ENCODE assay signal across 11 mouse cellular contexts in the genomic region with DNA sequence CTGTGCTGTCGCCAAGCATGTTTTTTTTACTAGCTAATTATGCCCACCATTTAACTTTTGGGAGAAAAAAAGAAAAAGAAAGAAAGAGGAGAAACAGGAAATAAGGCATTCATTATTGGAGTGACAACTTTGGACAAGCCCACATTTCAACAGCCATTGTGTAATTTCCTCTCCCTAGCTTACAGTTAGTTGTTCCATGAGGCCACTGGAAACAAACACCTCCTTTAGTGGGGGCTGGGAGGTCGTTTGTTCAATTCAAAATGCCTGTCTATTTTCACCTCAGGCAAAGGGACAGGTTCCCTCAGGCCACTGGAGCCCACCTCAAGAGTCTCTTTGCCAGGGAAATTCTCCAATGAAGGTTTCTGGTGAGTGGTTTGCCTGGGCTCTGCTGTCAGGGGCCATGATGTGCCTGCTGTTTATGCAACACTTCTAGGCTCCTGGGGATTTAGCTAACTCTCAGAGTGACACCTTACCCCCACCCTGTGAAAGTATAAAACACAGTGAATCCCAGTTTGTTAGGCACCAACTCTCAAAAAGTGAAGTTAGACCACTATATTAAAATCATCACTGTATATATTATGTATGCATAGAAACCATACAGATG. TPM values are rescaled to one million over a fixed set of nuclear protein-coding genes. Genes with fewer than 3 reads are reported as not detected.
DNase-seq lines count a peak whose midpoint lies in the region; ATAC-seq and TF ChIP-seq lines count a peak whose summit lies in the region.
"Had no signal": no experiment of that assay in that cellular context is flagged by ENCODE, and none has a peak within 500 bp of the region (broad histone marks: within the 10 kb centered on the region; RNA-seq: fewer than 3 reads in every experiment).

No protein-coding gene starts in this region.

- H3K4me2 ChIP-seq in stomach, embryonic 16.5 days (ENCODE audit: low read depth, low read length): no peak overlapping the region
- H3K4me2 ChIP-seq in stomach, postnatal 0 days (replicated peaks; ENCODE audit: low read depth): no peak overlapping the region
- no peak overlapping the region for H3K4me2 ChIP-seq in liver, embryonic 11.5 days
- H3K4me2 ChIP-seq in hindbrain, postnatal 0 days (ENCODE audit: low read depth, low read length): no peak overlapping the region
- H3K4me2 ChIP-seq: embryonic facial prominence, embryonic 12.5 days had no signal

- no peak for TF ChIP-seq EP300 in heart, adult 2 months (IDR thresholded peaks at IDR 0.05; ENCODE audit: insufficient read depth, low read depth, low read length)
- TF ChIP-seq EP300 in stomach, postnatal 0 days (optimal IDR thresholded peaks at IDR 0.05): no peak

- H3K9me3 ChIP-seq in stomach, embryonic 16.5 days (replicated peaks; ENCODE audit: control insufficient read depth, low read length): no peaks in the 10 kb centered on the region
- no peaks in the 10 kb centered on the region for H3K9me3 ChIP-seq in stomach, postnatal 0 days (ENCODE audit: control insufficient read depth, low read length)
- H3K9me3 ChIP-seq in liver, embryonic 11.5 days (ENCODE audit: control insufficient read depth, low read length): no peaks in the 10 kb centered on the region
- H3K9me3 ChIP-seq in hindbrain, postnatal 0 days (ENCODE audit: low read length): no peaks in the 10 kb centered on the region
- H3K9me3 ChIP-seq: embryonic facial prominence, embryonic 12.5 days; midbrain, embryonic 10.5 days had no signal

- H3K36me3 ChIP-seq in heart, adult 2 months (ENCODE audit: control insufficient read depth, insufficient read depth, low read length): no peaks in the 10 kb centered on the region
- no peaks in the 10 kb centered on the region for H3K36me3 ChIP-seq in stomach, embryonic 16.5 days (ENCODE audit: control insufficient read depth, insufficient read depth, low read length)
- no peaks in the 10 kb centered on the region for H3K36me3 ChIP-seq in stomach, postnatal 0 days (ENCODE audit: control insufficient read depth, insufficient read depth, low read length)
- no peaks in the 10 kb centered on the region for H3K36me3 ChIP-seq in liver, embryonic 11.5 days (ENCODE audit: control insufficient read depth, insufficient read depth, low read length)
- no peaks in the 10 kb centered on the region for H3K36me3 ChIP-seq in hindbrain, postnatal 0 days (ENCODE audit: insufficient read depth, low read length)
- H3K36me3 ChIP-seq: embryonic facial prominence, embryonic 12.5 days; midbrain, embryonic 10.5 days had no signal

- DNase-seq in heart, adult 2 months: no peak
- DNase-seq in heart, postnatal 10 days: no peak
- DNase-seq in stomach, postnatal 0 days (ENCODE audit: low spot score): no peak
- no peak for DNase-seq in liver, embryonic 11.5 days (ENCODE audit: low spot score)
- no peak for DNase-seq in layer of hippocampus, adult 9-11 months
- DNase-seq in hindbrain, postnatal 0 days (ENCODE audit: low spot score): no peak
- no peak for DNase-seq in left cerebral cortex, adult 18-20 months (ENCODE audit: low spot score in 2 of 2)
- DNase-seq: thymus, adult 2 months had no signal

- no peak for TF ChIP-seq CTCF in heart, adult 2 months (IDR thresholded peaks at IDR 0.05)
- TF ChIP-seq CTCF in stomach, postnatal 0 days (IDR thresholded peaks at IDR 0.05; ENCODE audit: low read depth): no peak
- no peak for TF ChIP-seq CTCF in hindbrain, postnatal 0 days (IDR thresholded peaks at IDR 0.05; ENCODE audit: low read depth)

- no peak for TF ChIP-seq POLR2A in heart, adult 2 months (IDR thresholded peaks at IDR 0.05; ENCODE audit: insufficient read depth, low read depth, low read length)

- H3K4me3 ChIP-seq in heart, adult 2 months: no peak overlapping the region
- H3K4me3 ChIP-seq in stomach, embryonic 16.5 days (replicated peaks; ENCODE audit: low read length): no peak overlapping the region
- no peak overlapping the region for H3K4me3 ChIP-seq in stomach, postnatal 0 days (ENCODE audit: low read depth, low read length)
- H3K4me3 ChIP-seq in liver, embryonic 11.5 days (ENCODE audit: low read depth, low read length): no peak overlapping the region
- H3K4me3 ChIP-seq in hindbrain, postnatal 0 days (ENCODE audit: low read length): no peak overlapping the region
- H3K4me3 ChIP-seq: embryonic facial prominence, embryonic 12.5 days; midbrain, embryonic 10.5 days had no signal

- no peak for ATAC-seq in stomach, embryonic 16.5 days (ENCODE audit: insufficient read depth, low FRiP score)
- no peak for ATAC-seq in stomach, postnatal 0 days (ENCODE audit: low FRiP score, low TSS enrichment)
- no peak for ATAC-seq in liver, embryonic 11.5 days (replicated peaks; ENCODE audit: low FRiP score)
- no peak for ATAC-seq in hindbrain, postnatal 0 days

- no peaks in the 10 kb centered on the region for H3K27me3 ChIP-seq in heart, adult 2 months (ENCODE audit: control insufficient read depth, insufficient read depth, low read length)
- no peaks in the 10 kb centered on the region for H3K27me3 ChIP-seq in stomach, embryonic 16.5 days (ENCODE audit: control insufficient read depth, insufficient read depth, low read length)
- H3K27me3 ChIP-seq in stomach, postnatal 0 days (ENCODE audit: control insufficient read depth, insufficient read depth, low read length): no peaks in the 10 kb centered on the region
- no peaks in the 10 kb centered on the region for H3K27me3 ChIP-seq in liver, embryonic 11.5 days (replicated peaks; ENCODE audit: control insufficient read depth, insufficient read depth, low read length)
- H3K27me3 ChIP-seq in hindbrain, postnatal 0 days (ENCODE audit: insufficient read depth, low read length): no peaks in the 10 kb centered on the region
- H3K27me3 ChIP-seq: embryonic facial prominence, embryonic 12.5 days had no signal

- 27% methylated on average over 2 of the region's 2 CpGs for WGBS in heart, adult 2 months
- WGBS in stomach, embryonic 16.5 days: 28% methylated on average over 2 of the region's 2 CpGs
- WGBS in stomach, postnatal 0 days: 19% methylated on average over 2 of the region's 2 CpGs
- 39% methylated on average over 2 of the region's 2 CpGs for WGBS in liver, embryonic 11.5 days
- WGBS in hindbrain, postnatal 0 days: 37% methylated on average over 2 of the region's 2 CpGs

- H3K79me2 ChIP-seq in heart, adult 2 months (replicated peaks; ENCODE audit: control insufficient read depth, insufficient read depth, low read length): no peaks in the 10 kb centered on the region

- H3K27ac ChIP-seq in heart, adult 2 months: peak overlapping the region; percentile 18; the same call in 1 of the 2 replicates
- 0 out of 2 replicates have a peak overlapping the region, but pooled peaks have one; percentile 18 for H3K27ac ChIP-seq in stomach, embryonic 16.5 days (ENCODE audit: low read length)
- no peak overlapping the region for H3K27ac ChIP-seq in stomach, postnatal 0 days (replicated peaks)
- H3K27ac ChIP-seq in liver, embryonic 11.5 days (ENCODE audit: low read depth, low read length): 0 out of 2 replicates have a peak overlapping the region, but pooled peaks have one; percentile 26
- H3K27ac ChIP-seq in hindbrain, postnatal 0 days: no peak overlapping the region
- H3K27ac ChIP-seq: embryonic facial prominence, embryonic 12.5 days; midbrain, embryonic 10.5 days had no signal

- H3K4me1 ChIP-seq in heart, adult 2 months (ENCODE audit: control insufficient read depth, insufficient read depth, low read length): peaks cover 10% of the 10 kb centered on the region
- H3K4me1 ChIP-seq in stomach, embryonic 16.5 days (ENCODE audit: control insufficient read depth, insufficient read depth, low read length): peaks cover 9% of the 10 kb centered on the region; the same call in 1 of the 2 replicates
- H3K4me1 ChIP-seq in stomach, postnatal 0 days (replicated peaks; ENCODE audit: control insufficient read depth, insufficient read depth): no peaks in the 10 kb centered on the region
- peaks cover 18% of the 10 kb centered on the region for H3K4me1 ChIP-seq in liver, embryonic 11.5 days (replicated peaks; ENCODE audit: control insufficient read depth, insufficient read depth, low read length)
- no peaks in the 10 kb centered on the region for H3K4me1 ChIP-seq in hindbrain, postnatal 0 days (ENCODE audit: insufficient read depth, low read length)

- no peak overlapping the region for H3K9ac ChIP-seq in heart, adult 2 months (ENCODE audit: low read depth, low read length)
- H3K9ac ChIP-seq in stomach, embryonic 16.5 days (ENCODE audit: low read length): no peak overlapping the region
- H3K9ac ChIP-seq in stomach, postnatal 0 days (ENCODE audit: low read length): no peak overlapping the region
- H3K9ac ChIP-seq in liver, embryonic 11.5 days (ENCODE audit: low read depth, low read length): no peak overlapping the region
- no peak overlapping the region for H3K9ac ChIP-seq in hindbrain, postnatal 0 days (replicated peaks; ENCODE audit: low read length)
- H3K9ac ChIP-seq: embryonic facial prominence, embryonic 12.5 days had no signal

- intact Hi-C loops in heart, adult 2 months (cut with DNase I): no loop called here
- intact Hi-C loops in heart, postnatal 10 days (cut with DNase I): no loop called here

RNA-seq across cellular contexts. Expression of a gene that starts 51.1 kb away (rescaled TPM):
- total RNA-seq in heart, adult 2 months (2021): 10 to 100 TPM; 19.8 to 25.3 TPM
- 17.7 and 19.5 TPM in 2 replicates for polyA plus RNA-seq in heart, adult 2 months (2012; rRNA removed)
- total RNA-seq in heart, postnatal 10 days (2021): 10 to 100 TPM; 20.8 to 25.1 TPM
- 14.7 and 17.6 TPM in 2 replicates for polyA plus RNA-seq in stomach, embryonic 16.5 days (2015; fragmentation: Nextera tagmentation; extraction: Ambion mirVana)
- polyA plus RNA-seq in stomach, postnatal 0 days (2015; fragmentation: Nextera tagmentation; extraction: Ambion mirVana): 10.6 and 11.1 TPM in 2 replicates
- polyA plus RNA-seq in liver, embryonic 11.5 days (2014; fragmentation: Nextera tagmentation; extraction: Ambion mirVana): 185 and 191 TPM in 2 replicates
- 25.7 and 28.0 TPM in 2 replicates for total RNA-seq in hindbrain, postnatal 0 days (2014; rRNA removed)
- polyA plus RNA-seq in hindbrain, postnatal 0 days (2015; fragmentation: Nextera tagmentation; extraction: Ambion mirVana): 31.2 TPM in 2 replicates
- 10 to 100 TPM; 17.3 to 18.5 TPM for total RNA-seq in left cerebral cortex, adult 18-20 months (2021)

Comparison
In these comparisons a context has a peak if more than half of its experiments do, and no peak if none do; other contexts are left out.
1. H3K27ac ChIP-seq: peak in heart, adult 2 months (single experiment), stomach, embryonic 16.5 days (single experiment) and liver, embryonic 11.5 days (single experiment); none in stomach, postnatal 0 days (single experiment) and hindbrain, postnatal 0 days (single experiment).